ENCODE assay signal across 20 mouse cellular contexts in genomic region chr9:90236817-90237216, GRCm38 (mm10). TPM values are rescaled to one million over a fixed set of nuclear protein-coding genes. Genes with fewer than 3 reads are reported as not detected.
DNase-seq lines count a peak whose midpoint lies in the region; ATAC-seq and TF ChIP-seq lines count a peak whose summit lies in the region.
"Had no signal": no experiment of that assay in that cellular context is flagged by ENCODE, and none has a peak within 500 bp of the region (broad histone marks: within the 10 kb centered on the region; RNA-seq: fewer than 3 reads in every experiment).

No protein-coding gene starts in this region.

- no peaks in the 10 kb centered on the region for H3K4me1 ChIP-seq in midbrain, embryonic 11.5 days (ENCODE audit: control insufficient read depth, insufficient read depth, low read length)
- H3K4me1 ChIP-seq in midbrain, embryonic 13.5 days (replicated peaks) = no peaks in the 10 kb centered on the region
- H3K4me1 ChIP-seq in bone marrow, adult 2 months (ENCODE audit: control insufficient read depth, insufficient read depth, low read length) = peaks cover 21% of the 10 kb centered on the region
- H3K4me1 ChIP-seq in erythroblast, embryonic 14.5 days (ENCODE audit: control insufficient read depth) = peaks cover 96% of the 10 kb centered on the region
- H3K4me1 ChIP-seq: embryonic facial prominence, embryonic 13.5 days; forebrain, embryonic 12.5 days; hindbrain, embryonic 15.5 days; limb, embryonic 15.5 days; neural tube, embryonic 12.5 days had no signal

- no peaks in the 10 kb centered on the region for H3K36me3 ChIP-seq in midbrain, embryonic 11.5 days (ENCODE audit: control insufficient read depth, insufficient read depth, low read length)
- H3K36me3 ChIP-seq in midbrain, embryonic 13.5 days = peaks cover 7% of the 10 kb centered on the region; the same call in 1 of the 2 replicates
- peaks cover 96% of the 10 kb centered on the region for H3K36me3 ChIP-seq in erythroblast, embryonic 14.5 days (ENCODE audit: control insufficient read depth)
- peaks cover 16% of the 10 kb centered on the region; the same call in 1 of the 2 replicates for H3K36me3 ChIP-seq in macrophage (ENCODE audit: inconsistent target)
- H3K36me3 ChIP-seq: neural tube, embryonic 12.5 days had no signal

- no peak for TF ChIP-seq POLR2A in bone marrow, adult 2 months (IDR thresholded peaks at IDR 0.05; ENCODE audit: borderline replicate concordance, control insufficient read depth, low read depth, low read length)

- no peak overlapping the region for H3K4me3 ChIP-seq in midbrain, embryonic 11.5 days (ENCODE audit: low read depth, low read length)
- no peak overlapping the region for H3K4me3 ChIP-seq in midbrain, embryonic 13.5 days (replicated peaks)
- no peak overlapping the region for H3K4me3 ChIP-seq in bone marrow, adult 2 months (replicated peaks; ENCODE audit: control insufficient read depth, low read depth, low read length)
- H3K4me3 ChIP-seq in erythroblast, embryonic 14.5 days (replicated peaks) = peak overlapping the region; percentile 61
- H3K4me3 ChIP-seq in macrophage (ENCODE audit: inconsistent target) = no peak overlapping the region
- H3K4me3 ChIP-seq: embryonic facial prominence, embryonic 13.5 days; forebrain, embryonic 12.5 days; hindbrain, embryonic 15.5 days; limb, embryonic 15.5 days; neural tube, embryonic 12.5 days had no signal

- H3K27me3 ChIP-seq in midbrain, embryonic 11.5 days (ENCODE audit: control insufficient read depth, insufficient read depth, low read length) = no peaks in the 10 kb centered on the region
- no peaks in the 10 kb centered on the region for H3K27me3 ChIP-seq in midbrain, embryonic 13.5 days
- H3K27me3 ChIP-seq in erythroblast, embryonic 14.5 days (ENCODE audit: control insufficient read depth) = no peaks in the 10 kb centered on the region
- H3K27me3 ChIP-seq: embryonic facial prominence, embryonic 13.5 days; forebrain, embryonic 12.5 days; hindbrain, embryonic 15.5 days; limb, embryonic 15.5 days; neural tube, embryonic 12.5 days had no signal

- WGBS in midbrain, embryonic 11.5 days = 93% methylated on average over 5 of the region's 5 CpGs
- 92% methylated on average over 5 of the region's 5 CpGs for WGBS in midbrain, embryonic 13.5 days
- 35% methylated on average over 5 of the region's 5 CpGs for WGBS in bone marrow, adult 2 months
- WGBS in macrophage (ENCODE audit: missing documents) = 33% methylated on average over 5 of the region's 5 CpGs

- H3K79me2 ChIP-seq in macrophage (ENCODE audit: inconsistent target) = peaks cover 55% of the 10 kb centered on the region

- no peak for ATAC-seq in midbrain, embryonic 11.5 days (ENCODE audit: low FRiP score)
- no peak for ATAC-seq in midbrain, embryonic 13.5 days
- ATAC-seq: intestine, postnatal 0 days had no signal

- no peak for TF ChIP-seq CTCF in bone marrow, adult 2 months (IDR thresholded peaks at IDR 0.05; ENCODE audit: control insufficient read depth, insufficient read depth, low read length)

- H3K27ac ChIP-seq in midbrain, embryonic 11.5 days (ENCODE audit: low read depth, low read length) = no peak overlapping the region
- no peak overlapping the region for H3K27ac ChIP-seq in midbrain, embryonic 13.5 days
- peak overlapping the region; percentile 96 for H3K27ac ChIP-seq in bone marrow, adult 2 months (ENCODE audit: control insufficient read depth, insufficient read depth, low read depth, low read length, poor library complexity)
- H3K27ac ChIP-seq in macrophage = peak overlapping the region; percentile 95
- H3K27ac ChIP-seq: embryonic facial prominence, embryonic 13.5 days; forebrain, embryonic 12.5 days; hindbrain, embryonic 15.5 days; kidney, postnatal 0 days; limb, embryonic 15.5 days; neural tube, embryonic 12.5 days had no signal

- H3K4me2 ChIP-seq in midbrain, embryonic 11.5 days = no peak overlapping the region
- no peak overlapping the region for H3K4me2 ChIP-seq in midbrain, embryonic 13.5 days (replicated peaks)
- H3K4me2 ChIP-seq: embryonic facial prominence, embryonic 13.5 days; forebrain, embryonic 12.5 days; hindbrain, embryonic 15.5 days; limb, embryonic 15.5 days; neural tube, embryonic 12.5 days had no signal

- no peak overlapping the region for H3K9ac ChIP-seq in midbrain, embryonic 11.5 days (ENCODE audit: low read length)
- no peak overlapping the region for H3K9ac ChIP-seq in midbrain, embryonic 13.5 days (replicated peaks)
- H3K9ac ChIP-seq: embryonic facial prominence, embryonic 13.5 days; forebrain, embryonic 12.5 days; hindbrain, embryonic 15.5 days; limb, embryonic 15.5 days; neural tube, embryonic 12.5 days had no signal

- DNase-seq in midbrain, embryonic 11.5 days (ENCODE audit: low spot score, missing footprints) = peak; percentile 37
- DNase-seq in retina, postnatal 1 day = no peak
- no peak for DNase-seq in cerebellum, postnatal 36 days
- DNase-seq: adrenal gland, adult 2 months; cerebellum, adult 18-20 months; gastrocnemius, postnatal 25 days; heart, postnatal 14 days; layer of hippocampus, postnatal 36 days; right cerebral cortex, postnatal 25 days had no signal

- H3K9me3 ChIP-seq in midbrain, embryonic 11.5 days (ENCODE audit: control insufficient read depth, low read length) = no peaks in the 10 kb centered on the region
- H3K9me3 ChIP-seq in midbrain, embryonic 13.5 days = no peaks in the 10 kb centered on the region
- no peaks in the 10 kb centered on the region; the same call in 1 of the 2 replicates for H3K9me3 ChIP-seq in erythroblast, embryonic 14.5 days (ENCODE audit: control insufficient read depth, low read length)
- H3K9me3 ChIP-seq: embryonic facial prominence, embryonic 13.5 days; forebrain, embryonic 12.5 days; hindbrain, embryonic 15.5 days; limb, embryonic 15.5 days; neural tube, embryonic 12.5 days had no signal

RNA-seq across cellular contexts. Expression of gene Tbc1d2b, which starts 33.8 kb away (rescaled TPM):
- 8.2 and 8.7 TPM in 2 replicates for polyA plus RNA-seq in midbrain, embryonic 11.5 days (2014; fragmentation: Nextera tagmentation; extraction: Ambion mirVana)
- polyA plus RNA-seq in midbrain, embryonic 13.5 days (2015; fragmentation: Nextera tagmentation; extraction: Ambion mirVana) = 5.3 and 5.9 TPM in 2 replicates
- polyA plus RNA-seq in bone marrow, adult 2 months (2011; ENCODE audit: insufficient read depth, insufficient read length, low replicate concordance, missing spikeins) = 12.5 and 26.2 TPM in 2 replicates
- polyA plus RNA-seq in erythroblast, embryonic 14.5 days (2012) = 1.8 and 2.0 TPM in 2 replicates
- total RNA-seq in macrophage (2018; cell fraction: chromatin; rRNA removed) = 100 to 1,000 TPM; 104 to 459 (median 241) TPM
- 100 to 1,000 TPM in 2 of 26 experiments, 10 to 100 TPM in 24; 58.3 to 112 (median 76.4) TPM for total RNA-seq in macrophage (2018; cell fraction: cytosol; rRNA removed)
- 100 to 1,000 TPM; 110 to 294 (median 189) TPM for total RNA-seq in macrophage (2018; cell fraction: nucleus; rRNA removed)
- 31.2 to 52.4 TPM (median 52.4 TPM) in 3 replicates for polyA plus RNA-seq in macrophage (2018)

Comparison
In these comparisons a context has a peak if more than half of its experiments do, and no peak if none do; other contexts are left out.
1. H3K27ac ChIP-seq: peak in bone marrow, adult 2 months (single experiment) and macrophage (single experiment); none in midbrain, embryonic 11.5 days (single experiment) and midbrain, embryonic 13.5 days (single experiment).